Mouse (Mus musculus): Measurements from ENCODE around the gene Mex3a. TPM values are rescaled to one million over a fixed set of nuclear protein-coding genes. Genes with fewer than 3 reads are reported as not detected.
"Not testable (repeated sequence)": the region's sequence is repeated elsewhere in the genome, so short reads cannot be mapped to it uniquely, and the experiment has no call there.

Mex3a gene
- total RNA-seq, 2 experiments from 2014 or later = 3.4 to 6.3 TPM

DNA sequence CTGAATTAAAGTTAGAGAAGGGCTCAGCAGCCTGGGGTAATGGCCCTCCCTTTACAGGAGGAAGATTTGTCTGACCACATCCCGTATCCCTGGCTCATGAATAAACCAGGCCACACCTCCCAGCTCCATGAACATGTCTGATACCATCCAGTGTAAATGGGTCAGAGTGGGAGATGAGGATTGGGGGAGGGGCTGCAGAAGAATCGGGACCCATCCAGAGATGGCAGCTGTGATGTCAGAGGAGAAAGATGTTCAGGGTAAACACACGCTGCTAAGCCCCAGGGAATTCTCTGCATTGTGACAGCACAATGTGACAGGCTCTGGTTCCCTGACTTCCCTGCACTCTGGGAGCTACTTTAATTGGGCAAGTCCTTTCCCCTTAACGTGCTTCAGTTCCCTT is 31.2 kb downstream of the Mex3a start:
- no peak for DNase-seq
- intact Hi-C loops (cut with DNase I) = no loop called here

- no peak for DNase-seq
- intact Hi-C loops (cut with DNase I) = no loop called here
Measured at GRCm38 (mm10) chr3:88563966-88564365, 31.8 kb downstream of the Mex3a start.

DNA sequence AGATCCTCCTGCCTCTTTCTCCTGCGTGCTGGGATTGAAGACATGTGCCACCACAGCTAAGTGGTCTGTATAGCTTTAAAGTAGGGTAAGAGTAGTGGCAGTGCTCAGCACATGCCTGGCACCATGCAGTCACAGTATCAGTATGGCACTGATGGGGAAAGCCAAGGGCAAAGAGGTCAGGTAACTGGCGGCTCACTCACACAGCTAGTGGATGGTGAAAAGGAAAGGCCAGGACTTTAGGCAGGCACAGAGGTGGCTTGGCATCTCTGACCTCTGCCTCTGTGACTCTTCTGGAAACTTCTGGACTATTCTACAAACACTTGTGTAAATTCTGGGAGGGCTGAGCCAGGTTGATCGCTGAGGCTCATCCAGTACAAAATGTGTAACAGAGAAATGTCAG is 33.9 kb downstream of the Mex3a start:
- DNase-seq = peak; percentile 49 to 52

GRCm38 (mm10) chr3:88566536-88567061 is 34.4 kb downstream of the Mex3a start:
- peak in 1 of 2 experiments; percentile 31 for DNase-seq
- intact Hi-C loops (cut with DNase I) = no loop called here

More for the DNA sequence above, 33.9 kb downstream of the Mex3a start:
- intact Hi-C loops (cut with DNase I) = no loop called here

- DNase-seq = no peak
- intact Hi-C loops (cut with DNase I) = no loop called here
Measured at GRCm38 (mm10) chr3:88567892-88568291, 35.7 kb downstream of the Mex3a start.

DNA sequence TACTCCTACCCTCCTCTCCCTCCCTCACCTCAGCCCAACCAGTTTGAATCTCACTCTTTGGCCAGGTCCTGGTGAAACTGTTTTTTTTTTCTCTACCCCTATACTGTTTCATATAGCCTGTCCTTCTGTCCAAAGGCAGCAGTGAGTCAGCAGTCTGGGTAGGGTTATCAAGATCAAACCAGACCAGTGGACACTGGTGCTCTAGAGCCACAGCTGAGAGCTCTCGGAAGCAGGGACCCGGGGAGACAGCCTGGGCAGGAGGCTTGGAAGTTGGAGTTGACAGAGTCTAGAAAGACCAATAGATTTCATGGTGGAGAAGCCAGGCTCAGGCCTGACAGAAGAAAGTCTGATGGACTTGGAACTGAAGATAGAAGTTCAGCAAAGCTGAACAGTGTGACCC is 36.4 kb downstream of the Mex3a start:
- intact Hi-C loops (cut with DNase I) = no loop called here
- no peak for DNase-seq

GRCm38 (mm10) chr3:88569093-88569492 is 36.9 kb downstream of the Mex3a start:
- DNase-seq = no peak
- intact Hi-C loops (cut with DNase I) = no loop called here

DNA sequence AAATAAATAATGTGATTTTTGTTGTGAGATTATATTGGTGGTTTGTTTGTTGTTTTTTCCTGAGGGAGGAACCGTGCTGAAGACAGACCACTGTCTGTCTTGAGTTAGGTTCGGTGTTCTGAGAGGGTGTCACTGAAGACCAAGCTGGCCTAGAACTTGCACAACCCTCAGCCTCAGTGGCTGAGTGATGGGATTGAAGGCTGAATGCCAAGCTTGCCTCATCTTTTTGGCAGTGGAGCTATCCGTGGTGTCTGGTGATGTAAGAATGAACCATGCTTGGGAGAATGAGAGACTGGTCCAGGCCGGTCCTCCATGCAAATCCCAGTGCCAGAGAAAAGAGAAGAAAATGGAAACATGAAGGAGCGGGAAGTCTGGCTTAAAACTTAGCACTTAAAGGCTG is 37.5 kb downstream of the Mex3a start:
- DNase-seq = no peak
- intact Hi-C loops (cut with DNase I) = no loop called here

DNA sequence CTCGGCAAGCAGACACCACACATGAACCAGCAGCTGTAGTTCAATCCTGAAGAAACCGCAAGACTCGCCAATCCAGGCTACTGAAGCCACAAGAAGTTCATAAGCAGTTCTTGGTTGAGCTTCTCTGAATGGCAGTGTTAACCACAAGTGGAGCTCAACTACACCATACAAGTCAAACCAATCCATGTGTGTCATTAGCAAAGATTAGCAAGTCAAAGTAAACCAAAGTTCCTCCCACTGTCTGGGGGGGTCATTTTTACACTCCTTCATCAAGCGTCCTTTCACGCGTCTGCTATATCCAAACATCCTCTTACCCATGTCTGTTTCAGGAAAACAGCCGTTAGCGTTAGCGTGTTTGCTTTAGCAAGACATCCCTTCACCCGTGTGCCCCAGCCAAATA is 38.1 kb downstream of the Mex3a start:
- DNase-seq = no peak
- intact Hi-C loops (cut with DNase I) = no loop called here

- no peak for DNase-seq
- intact Hi-C loops (cut with DNase I) = no loop called here
Measured at GRCm38 (mm10) chr3:88571856-88572255, 39.7 kb downstream of the Mex3a start.

GRCm38 (mm10) chr3:88572835-88573234 is 40.6 kb downstream of the Mex3a start:
- intact Hi-C loops (cut with DNase I) = no loop called here
- DNase-seq = no peak

- DNase-seq = no peak
Measured at GRCm38 (mm10) chr3:88573810-88574209, 41.6 kb downstream of the Mex3a start.

GRCm38 (mm10) chr3:88575540-88575939 is 43.3 kb downstream of the Mex3a start, which contains the start of gene Ssr2:
Ssr2 (plus strand) TSS chr3:88575876.
- no peak for DNase-seq
- intact Hi-C loops (cut with DNase I) = no loop called here

More at GRCm38 (mm10) chr3:88573810-88574209, 41.6 kb downstream of the Mex3a start:
- intact Hi-C loops (cut with DNase I) = no loop called here

DNA sequence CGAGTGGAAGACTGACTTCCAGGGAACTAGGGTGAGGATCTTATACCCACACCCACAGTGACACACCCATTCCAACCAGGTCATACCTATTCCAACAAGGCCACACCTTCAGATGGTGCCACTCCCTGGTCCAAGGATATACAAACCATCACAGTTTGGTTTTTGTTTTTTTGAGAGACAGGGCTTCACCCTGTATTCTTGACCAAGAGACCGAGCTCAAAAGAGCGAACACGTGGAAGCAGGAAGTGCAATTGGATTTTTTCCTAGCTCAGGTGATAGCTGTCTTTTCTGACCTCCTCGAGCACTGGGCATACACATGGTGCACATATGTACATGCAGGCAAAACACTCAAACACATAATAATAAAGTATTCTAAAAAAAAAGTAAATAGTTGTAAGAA is 45.7 kb downstream of the Mex3a start:
- DNase-seq; intact Hi-C loops (cut with DNase I): not testable (repeated sequence)

GRCm38 (mm10) chr3:88578498-88579424 is 46.6 kb downstream of the Mex3a start:
- intact Hi-C loops (cut with DNase I) = no loop called here

DNA sequence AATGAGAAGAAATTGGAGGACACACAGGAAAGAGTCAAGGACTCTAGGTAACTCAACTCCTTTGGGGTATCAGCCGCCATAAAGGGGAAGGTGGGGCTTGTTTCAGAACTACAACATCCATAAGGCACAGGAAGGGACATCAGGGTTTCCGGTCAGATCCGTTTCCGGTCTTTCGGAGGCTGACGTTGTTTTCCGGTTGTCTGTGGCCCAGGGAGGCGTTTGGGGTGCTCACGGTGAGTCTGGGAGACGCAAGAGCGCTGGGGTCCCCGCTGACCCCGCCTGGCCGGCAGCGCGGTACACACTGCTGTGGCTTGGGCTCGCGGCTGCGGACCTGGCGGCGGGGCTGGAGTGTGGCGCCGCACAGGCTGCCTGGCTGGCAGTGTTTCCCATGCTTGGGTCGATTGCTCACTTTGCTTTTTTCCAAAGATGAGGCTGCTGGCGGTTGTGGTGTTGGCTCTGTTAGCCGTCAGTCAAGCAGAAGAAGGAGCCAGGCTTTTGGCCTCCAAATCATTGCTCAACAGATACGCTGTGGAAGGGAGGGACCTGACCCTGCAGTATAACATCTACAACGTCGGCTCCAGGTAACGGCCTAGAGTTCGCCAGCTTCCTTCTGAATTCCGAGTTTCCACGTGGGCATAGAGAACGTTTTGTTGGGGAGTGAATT is 47.4 kb downstream of the Mex3a start:
- DNase-seq = peak; percentile 86 to 90
- intact Hi-C loops (cut with DNase I) = no loop called here

More at GRCm38 (mm10) chr3:88578498-88579424, 46.6 kb downstream of the Mex3a start:
- DNase-seq = no peak

DNA sequence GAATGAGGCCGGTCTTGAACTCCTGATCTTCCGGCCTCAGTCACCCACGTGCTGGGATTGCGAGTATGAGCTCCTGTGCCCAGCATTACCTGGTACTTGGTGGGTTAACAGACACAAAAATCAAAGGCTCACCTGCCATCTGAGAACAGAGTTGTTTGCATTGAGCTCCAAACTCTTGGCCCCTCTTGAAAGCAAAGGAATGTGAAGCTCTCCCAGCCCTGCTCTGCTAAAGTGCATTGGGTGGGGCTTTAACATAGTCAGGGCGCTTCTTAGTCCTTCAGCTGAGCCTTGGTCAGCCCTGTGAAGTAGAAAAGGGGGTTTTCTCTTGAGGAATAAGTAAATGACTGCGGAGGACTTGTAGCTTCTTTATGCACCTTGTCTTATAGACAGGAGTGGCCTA is 53.6 kb downstream of the Mex3a start:
- intact Hi-C loops (cut with DNase I) = no loop called here
- no peak for DNase-seq

- DNase-seq = no peak
- intact Hi-C loops (cut with DNase I) = no loop called here
Measured at GRCm38 (mm10) chr3:88586640-88587039, 54.4 kb downstream of the Mex3a start.

DNA sequence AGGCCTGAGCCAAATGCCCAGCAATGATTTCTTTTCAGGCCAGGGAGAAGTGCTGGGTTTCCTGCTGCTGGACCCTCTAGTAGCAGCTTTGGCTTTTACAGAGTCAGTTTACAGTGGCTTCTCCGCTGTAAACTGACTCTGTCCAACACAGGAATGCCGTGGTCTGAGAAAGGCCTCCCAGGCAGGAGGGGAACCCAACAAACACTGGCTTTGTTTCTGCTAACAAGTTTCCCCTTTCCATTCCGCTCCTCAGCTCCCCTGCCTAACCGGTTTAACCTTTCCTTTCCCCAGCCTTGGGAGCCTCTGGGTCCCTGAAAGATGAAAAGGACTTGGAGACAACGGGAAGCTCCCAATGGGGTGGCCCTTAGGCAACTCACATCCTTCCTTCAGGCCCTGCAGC is 58.1 kb downstream of the Mex3a start:
- intact Hi-C loops (cut with DNase I) = loop anchor here (5.0 kb wide), 2 partner anchors 52 to 147 kb away; no protein-coding TSS in a partner anchor
- no peak for DNase-seq
